Mouse (Mus musculus) brown adipose tissue, adult 24 weeks (tissue): ENCODE data around the gene Vat1l. TPM values are rescaled to one million over a fixed set of nuclear protein-coding genes. Genes with fewer than 3 reads are reported as not detected.
A peak's percentile ranks its signal among the peaks of the same experiment; 100 is the strongest.

Source experiments
- H3K27ac ChIP-seq: fragments of 200-500 bp; replicated peaks from 2 replicates; pipeline ENCODE4 v1.5.1; 2012; ENCODE audit warnings: low read depth, mild to moderate bottlenecking, low read length
- H3K4me1 ChIP-seq: fragments of 200-500 bp; 2 replicates; pipeline ENCODE4 v1.6.1; 2012; ENCODE audit warnings: low read length, mixed read lengths; ENCODE audit not compliant: control insufficient read depth, insufficient read depth, insufficient read length
- H3K4me3 ChIP-seq: fragments of 200-500 bp; 2 replicates; pipeline ENCODE4 v1.5.1; 2012; ENCODE audit warnings: low read depth, mild to moderate bottlenecking, low read length, moderate library complexity; ENCODE audit not compliant: insufficient read depth
- polyA plus RNA-seq: library from polyadenylated mRNA; stranded (reverse); fragments of >200 nt; gene quantifications from 2 replicates; pipeline ENCODE4 v1.2.4, GENCODE M21; 2012; ENCODE audit not compliant: missing spikeins, insufficient read depth, insufficient read length

Vat1l gene
- polyA plus RNA-seq: 10.2 and 11.1 TPM in 2 replicates

- Histone ChIP-seq H3K4me1 (no peaks in the 10 kb centered on the region; the same call in 1 of the 2 replicates), H3K27ac (no peak within 1 kb of the TSS), H3K4me3 (peak within 1 kb of the TSS; percentile 55)
These were observed at the start of gene Vat1l for GRCm38 (mm10) chr8:114205221-114205901. Gene Vat1l, plus strand, starts transcription at chr8:114205612.

- Histone ChIP-seq H3K4me1 (0 out of 2 replicates have a peak, but pooled peaks cover 4% of the 10 kb centered on the region), H3K27ac (peak overlapping the region; percentile 79), H3K4me3 (no peak overlapping the region)
These were observed 46.8 kb upstream of the Vat1l start for GRCm38 (mm10) chr8:114158586-114158985.

- H3K4me3 ChIP-seq: no peak overlapping the region
- H3K27ac ChIP-seq: peak overlapping the region; percentile 97
- H3K4me1 ChIP-seq: 0 out of 2 replicates have a peak, but pooled peaks cover 4% of the 10 kb centered on the region
These were observed 45.7 kb upstream of the Vat1l start for GRCm38 (mm10) chr8:114159666-114160065.

- Histone ChIP-seq H3K4me1 (0 out of 2 replicates have a peak, but pooled peaks cover 4% of the 10 kb centered on the region), H3K4me3 (no peak overlapping the region), H3K27ac (no peak overlapping the region)
These were observed 41.5 kb upstream of the Vat1l start for GRCm38 (mm10) chr8:114163871-114164270.

GRCm38 (mm10) chr8:114164444-114165096 is 40.8 kb upstream of the Vat1l start:
- Histone ChIP-seq H3K4me3 (no peak overlapping the region), H3K4me1 (0 out of 2 replicates have a peak, but pooled peaks cover 4% of the 10 kb centered on the region), H3K27ac (no peak overlapping the region)

- Histone ChIP-seq H3K4me3 (no peak overlapping the region), H3K27ac (no peak overlapping the region), H3K4me1 (no peaks in the 10 kb centered on the region)
These were observed 39.7 kb upstream of the Vat1l start for GRCm38 (mm10) chr8:114165741-114166140.

- H3K4me3 ChIP-seq: no peak overlapping the region
- no peak overlapping the region for H3K27ac ChIP-seq
- H3K4me1 ChIP-seq: no peaks in the 10 kb centered on the region
These were observed 28.7 kb upstream of the Vat1l start for GRCm38 (mm10) chr8:114176721-114177120.

- Histone ChIP-seq H3K4me3 (no peak overlapping the region), H3K27ac (no peak overlapping the region), H3K4me1 (no peaks in the 10 kb centered on the region)
These were observed 12.1 kb upstream of the Vat1l start for GRCm38 (mm10) chr8:114193334-114193733.

- Histone ChIP-seq H3K4me3 (no peak overlapping the region), H3K4me1 (no peaks in the 10 kb centered on the region), H3K27ac (no peak overlapping the region)
These were observed 6.4 kb upstream of the Vat1l start for GRCm38 (mm10) chr8:114198990-114199389.

- Histone ChIP-seq H3K4me3 (no peak overlapping the region), H3K4me1 (no peaks in the 10 kb centered on the region; the same call in 1 of the 2 replicates), H3K27ac (no peak overlapping the region)
These were observed 1.1 kb downstream of the Vat1l start for GRCm38 (mm10) chr8:114206421-114206983.

- no peak overlapping the region for H3K27ac ChIP-seq
- H3K4me1 ChIP-seq: no peaks in the 10 kb centered on the region; the same call in 1 of the 2 replicates
- no peak overlapping the region for H3K4me3 ChIP-seq
These were observed 1.6 kb downstream of the Vat1l start for GRCm38 (mm10) chr8:114207026-114207425.

- Histone ChIP-seq H3K27ac (no peak overlapping the region), H3K4me3 (no peak overlapping the region), H3K4me1 (no peaks in the 10 kb centered on the region)
These were observed 15.4 kb downstream of the Vat1l start for GRCm38 (mm10) chr8:114220779-114221178.

- Histone ChIP-seq H3K4me1 (no peaks in the 10 kb centered on the region), H3K4me3 (no peak overlapping the region), H3K27ac (no peak overlapping the region)
These were observed 16.6 kb downstream of the Vat1l start for GRCm38 (mm10) chr8:114222001-114222400.

GRCm38 (mm10) chr8:114224001-114224400 is 18.6 kb downstream of the Vat1l start:
- H3K4me1 ChIP-seq: no peaks in the 10 kb centered on the region
- H3K4me3 ChIP-seq: no peak overlapping the region
- no peak overlapping the region for H3K27ac ChIP-seq

GRCm38 (mm10) chr8:114251321-114252065 is 46.1 kb downstream of the Vat1l start:
- Histone ChIP-seq H3K4me3 (no peak overlapping the region), H3K27ac (no peak overlapping the region), H3K4me1 (no peaks in the 10 kb centered on the region)
